Mouse (Mus musculus) embryonic facial prominence, embryonic 11.5 days (tissue): Measurements from ENCODE around the gene Fancg. TPM values are rescaled to one million over a fixed set of nuclear protein-coding genes. Genes with fewer than 3 reads are reported as not detected.

Experiments used
- ATAC-seq: fragments of 200-750 bp; cut with Nextera tagmentation; replicated peaks from 2 replicates; pipeline ENCODE4 v1.8.0; 2017; ENCODE audit warnings: low read depth; ENCODE audit not compliant: insufficient number of reproducible peaks, low FRiP score, low TSS enrichment
- DNase-seq: peaks from one replicate; pipeline ENCODE4 v3.0.0-alpha.2; 2015; ENCODE audit warnings: low spot score
- H3K27ac ChIP-seq: fragments of 300-500 bp; sonication (generic); replicated peaks from 2 replicates; pipeline ENCODE4 v1.5.1; 2014; ENCODE audit warnings: mild to moderate bottlenecking, low read depth, low read length, control low read depth
- H3K27me3 ChIP-seq: fragments of 300-500 bp; sonication (generic); 2 replicates; pipeline ENCODE4 v1.6.1; 2014; ENCODE audit warnings: mild to moderate bottlenecking, low read length, moderate library complexity, mixed read lengths; ENCODE audit not compliant: control insufficient read depth, insufficient read depth
- H3K36me3 ChIP-seq: fragments of 300-500 bp; sonication (generic); replicated peaks from 2 replicates; pipeline ENCODE4 v1.6.1; 2014; ENCODE audit warnings: low read depth, mild to moderate bottlenecking, low read length, moderate library complexity, mixed read lengths; ENCODE audit not compliant: control insufficient read depth, insufficient read depth
- H3K4me1 ChIP-seq: fragments of 300-500 bp; sonication (generic); 2 replicates; pipeline ENCODE4 v1.6.1; 2014; ENCODE audit warnings: low read length, mixed read lengths; ENCODE audit not compliant: control insufficient read depth, insufficient read depth
- H3K4me2 ChIP-seq: fragments of 300-500 bp; sonication (generic); 2 replicates; pipeline ENCODE4 v1.6.1; 2014; ENCODE audit warnings: low read depth, mild to moderate bottlenecking, control low read depth, low read length, moderate library complexity
- H3K4me3 ChIP-seq: fragments of 300-500 bp; sonication (generic); 2 replicates; pipeline ENCODE4 v1.5.1; 2014; ENCODE audit warnings: low read depth, low read length, control low read depth
- H3K9ac ChIP-seq: fragments of 300-500 bp; sonication (generic); replicated peaks from 2 replicates; pipeline ENCODE4 v1.6.1; 2014; ENCODE audit warnings: mild to moderate bottlenecking, control low read depth, low read length
- H3K9me3 ChIP-seq: fragments of 300-500 bp; sonication (generic); replicated peaks from 2 replicates; pipeline ENCODE4 v1.6.1; 2016; ENCODE audit warnings: mild to moderate bottlenecking, low read length, inconsistent platforms, mixed read lengths; ENCODE audit not compliant: control insufficient read depth
- WGBS: fragments of 180-500 bp; shearing (Covaris S2); extraction: QIAGEN DNeasy Blood & Tissue Kit; methylation state at CpG from one replicate; pipeline ENCODE4 v1.1.7; 2014; 5-methylcytosine and 5-hydroxymethylcytosine counted together
- polyA plus RNA-seq: library from polyadenylated mRNA; unstranded; fragments of >200 nt; fragmentation: Nextera tagmentation; extraction: Ambion mirVana; gene quantifications from 2 replicates; pipeline ENCODE4 v1.2.1, GENCODE M21; 2014

Fancg gene
- polyA plus RNA-seq, 1 experiment from 2014 or later: 19.7 TPM

DNA sequence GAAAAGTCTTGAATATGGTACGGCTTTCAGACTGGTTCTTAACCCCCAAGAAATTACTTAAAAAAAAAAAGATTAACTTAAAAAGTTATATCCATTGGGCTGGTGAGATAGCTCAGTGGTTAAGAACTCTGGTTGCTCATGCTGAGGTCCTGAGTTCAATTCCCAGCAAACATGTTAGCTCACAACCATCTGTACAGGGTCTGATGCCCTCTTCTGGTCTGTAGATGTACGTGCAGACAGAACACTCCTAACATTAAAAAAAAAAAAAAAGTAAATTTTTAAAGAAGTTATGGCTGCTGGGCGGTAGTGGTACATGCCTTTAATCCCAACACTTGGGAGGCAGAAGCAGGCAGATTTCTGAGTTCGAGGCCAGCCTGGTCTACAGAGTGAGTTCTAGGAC, 32.2 kb downstream of the Fancg start:
- H3K27ac ChIP-seq: no peak overlapping the region
- H3K4me1 ChIP-seq: no peaks in the 10 kb centered on the region
- DNase-seq: no peak
- H3K27me3 ChIP-seq: no peaks in the 10 kb centered on the region
- peaks cover 4% of the 10 kb centered on the region for H3K36me3 ChIP-seq
- H3K9ac ChIP-seq: no peak overlapping the region
- no peaks in the 10 kb centered on the region for H3K9me3 ChIP-seq
- no peak overlapping the region for H3K4me2 ChIP-seq
- 89% methylated on average over 4 of the region's 4 CpGs for WGBS
- no peak overlapping the region for H3K4me3 ChIP-seq
- no peak for ATAC-seq

DNA sequence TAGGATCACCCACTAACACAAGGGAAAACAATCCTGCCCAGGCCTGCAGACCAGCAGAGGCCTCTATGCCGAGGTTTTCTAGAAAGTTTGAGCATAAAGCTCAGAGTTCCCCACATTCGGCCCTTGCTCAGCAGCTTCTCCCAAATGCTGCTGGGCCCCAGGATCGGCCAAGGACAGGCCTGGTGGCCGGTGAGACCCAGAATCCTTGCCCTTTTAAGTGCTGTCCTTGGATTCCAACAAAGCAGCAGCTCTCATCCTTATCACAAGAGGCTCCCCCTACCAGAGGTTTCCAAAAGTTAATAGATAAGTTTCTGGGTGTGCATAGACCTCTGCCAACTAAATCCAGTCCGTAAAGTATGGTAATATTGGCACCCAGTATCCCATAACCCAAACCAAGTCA, 36.4 kb downstream of the Fancg start:
- no peak for DNase-seq
- ATAC-seq: no peak
- Histone ChIP-seq H3K9ac (no peak overlapping the region), H3K9me3 (no peaks in the 10 kb centered on the region), H3K4me2 (no peak overlapping the region), H3K4me1 (no peaks in the 10 kb centered on the region), H3K36me3 (peaks cover 4% of the 10 kb centered on the region; the same call in 1 of the 2 replicates), H3K27ac (no peak overlapping the region), H3K4me3 (no peak overlapping the region), H3K27me3 (no peaks in the 10 kb centered on the region)
- 84% methylated on average over 5 of the region's 5 CpGs for WGBS

DNA sequence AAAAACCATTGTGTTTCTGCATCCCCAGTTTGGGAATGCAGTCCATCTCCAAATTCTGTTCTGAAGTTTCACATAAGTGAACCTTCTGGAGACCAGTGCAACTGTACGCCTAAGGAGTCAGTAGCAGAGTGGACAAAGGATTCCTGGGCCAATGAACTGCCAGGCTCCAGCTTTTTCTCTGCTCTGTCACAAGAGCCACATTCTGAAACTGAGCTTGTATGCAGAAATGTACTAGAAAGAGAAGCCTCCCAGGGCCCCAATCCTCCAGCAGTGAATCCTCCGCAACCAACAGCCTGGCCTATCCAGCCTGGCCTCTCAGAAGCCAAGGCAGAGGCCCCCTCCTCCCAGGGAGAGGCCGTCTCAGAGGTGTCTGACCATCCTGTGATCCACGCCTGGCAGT, 37.4 kb downstream of the Fancg start:
- DNase-seq (no peak), ATAC-seq (no peak)
- H3K9ac ChIP-seq: no peak overlapping the region
- no peaks in the 10 kb centered on the region for H3K36me3 ChIP-seq
- no peaks in the 10 kb centered on the region for H3K4me1 ChIP-seq
- H3K27me3 ChIP-seq: no peaks in the 10 kb centered on the region
- WGBS: 75% methylated on average over 4 of the region's 4 CpGs
- no peak overlapping the region for H3K27ac ChIP-seq
- no peak overlapping the region for H3K4me3 ChIP-seq
- no peak overlapping the region for H3K4me2 ChIP-seq
- no peaks in the 10 kb centered on the region for H3K9me3 ChIP-seq

DNA sequence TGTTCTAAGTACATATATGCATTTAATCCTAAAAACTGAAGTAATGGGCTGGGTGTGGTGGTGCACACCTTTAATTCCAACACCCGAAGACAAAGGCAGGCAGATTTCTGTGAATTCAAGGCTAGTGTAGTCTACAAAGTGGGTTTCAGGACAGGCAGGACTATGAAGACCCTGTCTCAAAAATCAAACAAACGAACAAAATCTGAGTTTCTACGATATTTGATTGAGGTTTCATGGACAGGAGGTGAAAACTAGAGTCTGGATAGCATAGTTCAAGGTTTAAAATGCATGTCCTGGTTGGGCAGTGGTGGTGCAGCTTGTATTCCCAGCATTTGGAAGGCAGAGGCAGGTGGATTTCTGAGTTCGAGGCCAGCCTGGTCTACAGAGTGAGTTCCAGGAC, 41.0 kb downstream of the Fancg start, which contains the start of gene 1700022I11Rik:
1700022I11Rik (plus strand) TSS at position 301 of the 400 bp plus-strand sequence.
- H3K27me3 ChIP-seq: 0 out of 2 replicates have a peak, but pooled peaks cover 2% of the 10 kb centered on the region
- no peaks in the 10 kb centered on the region for H3K9me3 ChIP-seq
- WGBS: 91% methylated on average over 4 of the region's 4 CpGs
- ATAC-seq (no peak), DNase-seq (no peak)
- H3K36me3 ChIP-seq: no peaks in the 10 kb centered on the region
- H3K4me1 ChIP-seq: no peaks in the 10 kb centered on the region
- no peak within 1 kb of the TSS for H3K9ac ChIP-seq
- H3K27ac ChIP-seq: no peak within 1 kb of the TSS
- H3K4me3 ChIP-seq: no peak within 1 kb of the TSS
- no peak within 1 kb of the TSS for H3K4me2 ChIP-seq

DNA sequence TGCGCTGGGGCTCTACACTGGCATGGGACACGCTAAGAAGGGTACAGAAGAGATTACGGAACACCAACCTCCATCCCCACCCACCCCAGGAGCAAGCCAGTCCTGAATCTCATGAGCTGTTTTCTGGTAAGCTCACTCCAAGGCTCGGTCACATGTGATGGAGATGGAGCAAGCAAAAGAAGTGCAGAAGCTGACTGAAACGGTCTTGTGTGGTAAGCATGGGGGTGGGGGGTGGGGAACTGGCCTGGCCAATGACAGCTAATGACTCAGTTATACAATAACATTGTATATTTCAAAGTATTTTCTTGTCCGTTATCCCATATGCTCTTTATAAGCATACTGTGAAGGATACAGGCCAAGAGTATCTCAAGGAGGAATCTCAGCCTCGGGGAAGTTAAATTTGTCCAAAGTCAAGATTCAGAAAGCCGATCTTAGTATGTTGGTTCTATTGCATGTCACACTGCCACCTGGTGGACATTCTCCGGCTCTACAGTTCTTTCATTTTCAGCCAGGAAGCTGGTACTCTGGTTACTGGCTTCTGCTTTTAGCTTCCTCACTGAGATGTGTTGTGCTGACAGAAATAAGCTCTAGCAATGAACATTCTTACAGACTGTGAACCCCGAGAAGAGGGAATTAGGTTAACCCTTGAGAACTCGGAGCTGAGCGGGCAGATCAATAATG, 45.1 kb downstream of the Fancg start:
- H3K9ac ChIP-seq: no peak overlapping the region
- DNase-seq (peak; percentile 80), ATAC-seq (no peak)
- H3K4me3 ChIP-seq: no peak overlapping the region
- WGBS: 14% methylated on average over 12 of the region's 12 CpGs
- H3K4me2 ChIP-seq: no peak overlapping the region
- H3K27me3 ChIP-seq: 0 out of 2 replicates have a peak, but pooled peaks cover 2% of the 10 kb centered on the region
- H3K4me1 ChIP-seq: no peaks in the 10 kb centered on the region
- no peaks in the 10 kb centered on the region for H3K36me3 ChIP-seq
- no peaks in the 10 kb centered on the region for H3K9me3 ChIP-seq
- no peak overlapping the region for H3K27ac ChIP-seq

DNA sequence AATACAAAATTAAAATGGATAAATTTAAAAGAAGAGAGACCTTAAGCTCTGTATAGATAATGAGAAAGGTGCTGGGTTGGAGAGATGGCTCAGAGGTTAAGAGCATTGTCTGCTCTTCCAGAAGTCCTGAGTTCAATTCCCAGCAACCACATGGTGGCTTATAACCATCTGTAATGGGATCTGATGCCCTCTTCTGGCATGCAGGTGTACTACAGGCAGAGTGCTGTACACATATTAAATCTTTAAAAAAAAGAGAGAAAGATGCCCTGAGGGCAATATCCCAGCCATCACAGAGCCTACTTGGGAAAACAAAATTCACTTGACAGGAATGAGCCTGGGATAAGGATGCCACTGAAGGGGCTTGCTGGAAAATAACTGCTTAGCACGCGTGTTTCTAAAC, 46.8 kb downstream of the Fancg start:
- 0 out of 2 replicates have a peak, but pooled peaks cover 2% of the 10 kb centered on the region for H3K27me3 ChIP-seq
- H3K4me1 ChIP-seq: no peaks in the 10 kb centered on the region
- H3K4me2 ChIP-seq: no peak overlapping the region
- H3K27ac ChIP-seq: no peak overlapping the region
- no peak overlapping the region for H3K4me3 ChIP-seq
- H3K9ac ChIP-seq: no peak overlapping the region
- DNase-seq (no peak), ATAC-seq (no peak)
- H3K9me3 ChIP-seq: no peaks in the 10 kb centered on the region
- H3K36me3 ChIP-seq: no peaks in the 10 kb centered on the region
- WGBS: 93% methylated on average over 2 of the region's 2 CpGs

DNA sequence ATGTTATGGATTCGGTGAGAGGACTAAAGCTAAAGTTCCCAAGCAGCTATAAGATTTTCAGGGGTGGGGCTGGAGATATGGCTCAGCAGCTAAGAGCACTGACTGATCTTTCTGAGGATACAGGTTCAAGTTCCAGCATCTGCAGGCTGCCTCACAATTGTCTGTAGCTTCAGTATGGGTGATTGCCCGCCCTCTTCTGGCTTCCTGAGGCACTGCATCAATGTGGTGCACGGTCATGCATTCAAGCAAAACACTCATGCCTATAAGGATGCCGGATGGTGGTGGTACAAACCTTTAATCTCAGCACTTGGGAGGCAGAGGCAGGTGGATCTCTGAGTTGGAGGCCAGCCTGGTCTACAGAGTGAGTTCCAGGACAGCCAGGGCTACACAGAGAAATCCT, 48.7 kb downstream of the Fancg start:
- H3K27me3 ChIP-seq: 0 out of 2 replicates have a peak, but pooled peaks cover 2% of the 10 kb centered on the region
- no peaks in the 10 kb centered on the region for H3K9me3 ChIP-seq
- H3K27ac ChIP-seq: no peak overlapping the region
- no peak for ATAC-seq
- no peaks in the 10 kb centered on the region; the same call in 1 of the 2 replicates for H3K36me3 ChIP-seq
- no peak overlapping the region for H3K9ac ChIP-seq
- peak; percentile 68 for DNase-seq
- no peaks in the 10 kb centered on the region for H3K4me1 ChIP-seq
- no peak overlapping the region for H3K4me3 ChIP-seq
- WGBS: 37% methylated on average over 4 of the region's 4 CpGs
- no peak overlapping the region for H3K4me2 ChIP-seq

DNA sequence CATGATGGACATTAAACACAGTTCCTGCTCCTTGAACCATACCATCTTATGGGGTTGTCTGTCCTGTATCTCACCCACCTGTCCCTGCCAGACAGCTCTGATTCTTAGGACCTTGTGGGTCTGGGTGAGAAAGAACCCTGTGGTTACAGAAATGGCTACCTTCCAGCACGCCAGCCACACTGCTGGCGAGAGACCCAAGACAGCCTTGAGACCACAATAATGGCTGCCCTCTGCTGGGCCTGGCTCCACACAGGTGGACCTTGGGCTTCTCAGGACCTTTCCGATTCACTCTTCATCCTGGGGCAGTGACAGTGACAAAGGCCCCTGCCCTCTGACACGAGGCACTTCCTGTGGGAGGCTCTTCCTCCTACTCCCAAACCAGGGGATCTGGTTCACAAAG, 50.9 kb downstream of the Fancg start:
- Histone ChIP-seq H3K27ac (no peak overlapping the region), H3K9ac (no peak overlapping the region), H3K36me3 (no peaks in the 10 kb centered on the region; the same call in 1 of the 2 replicates), H3K9me3 (no peaks in the 10 kb centered on the region), H3K4me3 (no peak overlapping the region), H3K4me1 (no peaks in the 10 kb centered on the region), H3K27me3 (0 out of 2 replicates have a peak, but pooled peaks cover under 1% of the 10 kb centered on the region), H3K4me2 (no peak overlapping the region)
- DNase-seq (no peak), ATAC-seq (no peak)
- 67% methylated on average over 4 of the region's 4 CpGs for WGBS
